Mouse (Mus musculus) left cerebral cortex, postnatal 4 days (tissue): ENCODE measurements around the gene Rfx2. TPM values are rescaled to one million over a fixed set of nuclear protein-coding genes. Genes with fewer than 3 reads are reported as not detected.
A peak's percentile ranks its signal among the peaks of the same experiment; 100 is the strongest.

Source experiments
- DNase-seq: peaks from one replicate; pipeline ENCODE4 v3.0.0-alpha.2; 2022
- intact Hi-C: fragments of 180-260 bp; cut with DNase I; formaldehyde crosslinking; loops from one replicate; pipeline ENCODE4 v1.15.1; 2025
- total RNA-seq, 2 experiments: library from RNA; stranded (reverse); gene quantifications; 2 replicates each; pipeline ENCODE4 v1.2.3; 2021

Rfx2 gene
- total RNA-seq, 2 experiments from 2014 or later = 2.4 to 3.4 TPM

DNA sequence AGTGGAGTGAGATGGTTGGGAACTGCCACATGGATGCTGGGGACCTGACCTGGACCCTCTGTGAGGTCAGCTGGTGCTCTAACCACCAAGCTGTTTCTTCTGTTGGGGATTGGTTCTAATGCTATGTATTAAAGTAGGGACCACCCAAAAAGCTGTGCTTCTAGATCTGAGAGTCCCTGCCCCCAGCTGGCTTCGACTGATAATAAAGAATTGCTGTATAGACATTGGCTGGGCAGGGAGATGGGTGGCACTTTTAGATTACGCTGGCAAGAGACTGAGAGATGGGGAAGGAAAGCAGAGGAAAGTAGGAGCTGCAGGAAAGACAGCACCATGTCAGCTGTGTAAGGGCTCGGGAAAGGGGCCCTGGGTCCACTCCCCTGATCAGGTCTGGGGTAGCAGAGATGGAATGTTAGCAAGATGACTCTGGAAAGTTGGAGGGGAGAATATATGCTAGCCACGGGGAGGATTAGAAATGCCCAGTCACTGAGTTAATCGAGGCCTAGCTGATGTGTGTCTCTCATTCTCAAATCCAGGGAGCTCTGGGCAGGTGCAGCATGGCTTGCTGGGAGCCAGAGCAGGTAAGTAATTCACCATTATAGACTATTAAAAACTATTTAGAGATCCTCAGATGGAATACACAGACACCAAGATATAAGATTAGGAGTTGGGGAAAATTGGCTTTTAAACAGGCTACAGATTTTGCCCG, 37.0 kb downstream of the Rfx2 start:
- intact Hi-C loops = no loop called here

DNA sequence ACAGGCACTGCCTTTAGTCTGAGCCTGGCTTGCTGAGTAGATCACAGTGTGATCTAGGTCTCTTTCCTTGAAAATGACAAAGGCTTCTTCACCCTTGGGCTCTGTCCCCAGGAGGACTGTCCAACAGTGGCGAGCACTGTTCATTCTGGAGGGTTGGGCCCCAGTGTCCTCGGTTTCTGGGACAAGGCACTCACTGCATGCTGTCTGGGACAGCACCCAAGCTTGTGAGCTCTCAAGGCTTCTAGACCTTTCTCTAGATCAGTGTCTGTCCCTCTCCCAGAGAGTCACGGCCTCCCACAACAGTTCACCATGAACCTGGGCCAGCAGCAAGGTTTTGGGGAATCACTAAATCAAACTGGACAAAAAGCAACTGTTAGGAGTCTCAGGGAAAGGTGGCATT, 38.2 kb downstream of the Rfx2 start:
- no peak for DNase-seq
- intact Hi-C loops = no loop called here

More for the DNA sequence above, 37.0 kb downstream of the Rfx2 start:
- DNase-seq = no peak

- no peak for DNase-seq
- intact Hi-C loops = no loop called here
Observed at GRCm38 (mm10) chr17:56789286-56789685, 41.5 kb downstream of the Rfx2 start.

DNA sequence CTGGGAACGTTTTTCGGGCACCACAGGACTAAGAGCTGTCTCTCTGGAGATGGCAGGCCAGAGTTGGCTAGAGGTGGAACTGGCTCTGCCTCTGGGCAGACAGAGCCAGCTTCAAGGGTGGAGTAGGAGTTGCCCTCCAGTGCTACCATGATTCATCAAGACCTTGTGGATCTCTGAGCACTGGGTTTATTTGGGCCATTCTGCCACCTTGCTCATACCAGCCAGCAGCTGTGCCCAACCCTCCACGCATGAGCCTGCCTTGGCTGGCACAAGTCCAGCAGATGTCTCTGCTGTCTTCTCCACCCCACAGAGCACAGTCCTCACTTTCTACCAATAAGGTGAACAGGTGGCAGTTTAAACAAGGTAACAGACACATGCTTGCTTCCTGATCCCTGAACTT, 41.9 kb downstream of the Rfx2 start:
- intact Hi-C loops = no loop called here
- no peak for DNase-seq

DNA sequence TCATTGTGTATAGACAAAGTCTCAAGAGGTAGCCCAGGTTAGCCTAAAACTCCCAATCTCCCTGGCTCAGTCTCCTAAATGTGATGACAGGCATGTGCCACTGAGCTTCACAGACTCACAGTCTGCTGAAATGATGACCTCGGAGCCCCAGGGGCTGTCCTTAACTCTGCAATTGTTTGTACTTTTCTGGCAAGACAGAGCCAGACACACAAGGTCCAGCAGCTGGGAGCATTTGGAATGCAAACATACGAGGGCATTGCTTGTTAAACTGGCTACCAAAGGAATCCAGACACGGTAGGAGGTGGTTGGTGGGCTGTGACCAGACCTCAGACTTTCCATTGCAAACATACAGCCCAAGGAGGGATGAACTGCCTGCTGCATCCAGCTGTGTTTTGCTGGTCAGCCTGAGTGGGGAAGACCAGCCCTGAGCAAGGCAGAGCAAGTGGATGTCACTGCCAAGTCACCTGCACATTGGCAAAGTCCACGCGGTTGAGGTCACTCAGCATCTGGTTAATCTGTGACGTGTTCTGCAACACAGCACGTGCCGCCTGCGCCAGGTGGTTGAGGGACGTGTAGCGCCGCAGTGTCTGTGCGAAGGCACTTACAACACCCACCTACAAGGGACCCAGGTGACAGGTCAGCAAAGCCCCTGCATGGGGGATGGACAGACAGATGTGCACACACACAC, 50.4 kb downstream of the Rfx2 start:
- intact Hi-C loops = no loop called here
- no peak for DNase-seq

DNA sequence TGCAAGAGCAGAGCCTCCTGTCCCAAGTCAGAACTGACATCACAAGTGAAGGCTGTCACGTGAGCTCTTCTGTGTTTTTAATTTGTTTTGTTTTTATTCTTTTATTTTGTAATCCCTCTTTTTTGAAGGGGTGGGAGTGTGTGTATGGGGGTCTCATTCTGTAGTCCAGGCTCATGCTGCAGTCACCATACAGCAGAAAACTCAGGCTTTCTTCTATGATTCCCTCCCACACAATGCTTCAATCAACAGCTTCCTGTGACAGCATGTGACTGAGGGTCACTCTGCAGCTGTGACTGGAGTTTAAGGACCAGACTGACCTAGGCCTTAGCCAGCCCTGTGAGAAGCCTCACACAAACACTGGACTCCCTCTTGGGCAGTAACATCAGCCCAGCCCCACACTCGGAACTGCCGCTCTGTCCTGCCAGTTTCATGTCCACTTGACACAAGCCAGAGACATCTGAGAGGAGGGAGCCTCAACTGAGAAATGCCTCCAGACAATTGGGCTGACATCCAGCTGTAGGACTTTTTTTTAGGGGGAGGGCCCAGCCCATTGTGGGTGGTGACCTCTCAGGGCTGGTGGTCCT, 51.9 kb downstream of the Rfx2 start:
- intact Hi-C loops = no loop called here
- DNase-seq = no peak

DNA sequence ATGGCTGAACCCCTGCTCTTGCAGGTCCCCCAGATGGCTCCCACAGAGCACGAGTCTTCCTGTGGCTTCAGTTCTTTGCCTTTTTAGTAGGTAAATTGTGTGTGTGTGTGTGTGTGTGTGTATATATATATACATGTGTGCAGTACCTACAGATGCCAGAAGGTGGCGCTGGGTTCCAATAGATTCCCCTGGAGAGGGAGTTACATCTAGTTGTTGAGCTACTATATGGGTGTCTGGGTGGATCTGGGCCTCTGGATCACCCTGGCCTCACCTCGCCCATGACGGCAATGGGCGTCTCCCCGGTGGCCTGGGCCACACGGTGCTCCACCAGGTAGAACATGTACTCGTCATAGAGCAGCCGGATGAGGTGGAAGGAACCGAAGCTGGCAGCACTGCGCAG, 53.2 kb downstream of the Rfx2 start:
- intact Hi-C loops = no loop called here
- DNase-seq = no peak

DNA sequence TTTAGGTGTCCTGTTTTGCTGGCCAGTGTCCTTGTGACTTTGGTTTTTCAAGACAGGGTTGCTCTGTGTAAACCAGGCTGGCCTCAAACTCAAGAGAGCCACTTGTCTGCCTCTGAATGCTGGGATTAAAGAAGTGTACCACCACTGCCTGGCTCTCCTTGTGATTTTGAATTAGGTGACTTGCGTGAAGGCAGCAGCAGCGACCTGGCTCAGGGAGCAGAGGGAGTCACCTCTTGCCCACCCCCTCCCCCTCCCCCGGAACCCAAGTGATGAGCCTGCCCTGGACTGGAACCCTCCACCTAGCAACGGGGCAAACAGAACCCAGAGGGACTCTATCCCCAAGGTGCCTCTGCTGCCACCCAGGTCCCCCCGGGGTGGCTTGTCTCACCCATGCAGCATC, 60.9 kb downstream of the Rfx2 start, which contains the start of gene Prr22:
Gene Prr22 (plus strand): TSS at position 301 of the 400 bp plus-strand sequence.
- intact Hi-C loops = no loop called here

DNA sequence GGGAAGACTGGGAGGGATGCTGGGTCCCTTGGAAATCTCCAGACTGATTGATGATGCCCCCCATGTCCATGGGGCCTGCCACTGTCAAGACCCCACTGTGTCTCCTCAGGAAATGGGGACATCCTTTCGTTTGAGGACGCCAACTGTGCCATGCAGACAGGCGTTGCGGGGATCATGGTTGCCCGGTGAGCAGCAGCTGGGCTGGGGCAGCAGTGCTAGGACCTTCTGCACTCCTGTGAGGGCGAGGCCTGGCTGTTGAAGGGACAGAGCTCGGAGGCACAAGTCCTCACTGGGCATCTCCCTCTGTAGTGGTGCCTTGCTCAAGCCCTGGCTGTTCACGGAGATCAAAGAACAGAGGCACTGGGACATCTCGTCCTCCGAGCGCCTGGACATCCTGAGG, 61.9 kb downstream of the Rfx2 start:
- no peak for DNase-seq
- intact Hi-C loops = no loop called here

More for the DNA sequence above, 60.9 kb downstream of the Rfx2 start, which contains the start of gene Prr22:
- no peak for DNase-seq

- DNase-seq = no peak
- intact Hi-C loops = no loop called here
Observed at GRCm38 (mm10) chr17:56767531-56768135, 63.2 kb downstream of the Rfx2 start.

DNA sequence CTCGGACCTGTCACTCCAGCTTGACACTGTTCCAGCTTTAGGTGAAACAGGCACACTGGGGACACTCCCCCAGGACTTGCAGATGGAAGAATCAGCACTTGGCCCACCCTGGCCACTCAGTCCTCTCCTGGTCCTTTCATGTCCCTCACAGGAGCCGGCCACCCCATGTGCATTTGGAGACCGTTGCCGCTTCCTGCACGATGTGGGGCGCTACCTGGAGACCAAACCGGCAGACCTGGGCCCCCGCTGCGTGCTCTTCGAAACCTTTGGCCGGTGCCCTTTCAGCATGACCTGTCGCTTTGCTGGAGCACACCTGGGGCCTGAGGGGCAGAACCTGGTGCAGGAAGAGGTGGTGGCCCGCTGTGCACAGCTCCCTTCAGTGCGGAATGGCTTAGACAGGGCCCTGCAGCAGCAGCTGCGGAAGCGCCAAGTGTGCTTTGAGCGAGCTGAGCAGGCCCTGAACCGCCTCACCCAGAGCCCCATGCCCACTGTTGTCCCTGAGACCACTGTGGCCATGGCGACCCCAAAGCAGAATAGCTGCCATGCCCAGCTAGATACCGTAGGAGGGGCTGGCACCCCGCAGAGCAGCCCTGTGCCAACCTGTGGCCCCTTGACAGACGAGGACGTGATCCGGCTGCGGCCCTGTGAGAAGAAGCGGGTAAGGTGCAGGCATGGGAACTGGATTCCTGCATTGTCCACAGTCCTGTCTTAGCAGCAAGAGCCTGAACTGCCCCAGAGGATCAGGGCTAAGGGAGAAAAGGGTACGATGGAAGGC, 64.0 kb downstream of the Rfx2 start:
- intact Hi-C loops = no loop called here
- no peak for DNase-seq

GRCm38 (mm10) chr17:56765431-56765830, 65.4 kb downstream of the Rfx2 start:
- intact Hi-C loops = no loop called here
- peak; percentile 25 for DNase-seq

GRCm38 (mm10) chr17:56764474-56765354, 66.1 kb downstream of the Rfx2 start, which contains the start of gene Dus3l:
TSS of gene Dus3l (plus strand) at chr17:56764757.
- DNase-seq = peak; percentile 84
- intact Hi-C loops = no loop called here

GRCm38 (mm10) chr17:56763741-56764250, 67.0 kb downstream of the Rfx2 start:
- intact Hi-C loops = no loop called here
- DNase-seq = no peak

GRCm38 (mm10) chr17:56762769-56763731, 67.8 kb downstream of the Rfx2 start:
- intact Hi-C loops = no loop called here

DNA sequence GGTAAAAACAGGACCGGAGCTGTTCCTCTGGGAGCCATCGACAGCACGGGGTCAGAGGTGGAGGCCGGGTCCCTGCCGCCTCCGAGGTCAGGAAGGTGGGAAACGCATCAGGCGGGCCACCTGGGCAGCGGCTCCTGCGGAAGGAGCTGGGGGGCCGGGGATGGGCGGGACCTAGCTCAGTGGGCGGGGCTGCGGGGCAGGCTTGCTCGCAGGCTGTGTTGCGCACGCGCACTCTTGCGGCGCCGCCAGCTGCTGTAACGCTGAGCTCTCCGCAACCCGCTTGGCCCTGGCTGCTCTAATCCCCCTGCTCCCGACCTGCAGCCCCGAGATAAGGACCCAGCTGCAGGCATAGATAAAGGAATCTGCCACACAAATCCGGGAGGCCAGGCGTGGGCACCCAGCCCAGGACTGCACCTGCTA, 68.8 kb downstream of the Rfx2 start:
- DNase-seq = peak; percentile 92
- intact Hi-C loops = no loop called here

More at GRCm38 (mm10) chr17:56762769-56763731, 67.8 kb downstream of the Rfx2 start:
- peak; percentile 41 for DNase-seq

DNA sequence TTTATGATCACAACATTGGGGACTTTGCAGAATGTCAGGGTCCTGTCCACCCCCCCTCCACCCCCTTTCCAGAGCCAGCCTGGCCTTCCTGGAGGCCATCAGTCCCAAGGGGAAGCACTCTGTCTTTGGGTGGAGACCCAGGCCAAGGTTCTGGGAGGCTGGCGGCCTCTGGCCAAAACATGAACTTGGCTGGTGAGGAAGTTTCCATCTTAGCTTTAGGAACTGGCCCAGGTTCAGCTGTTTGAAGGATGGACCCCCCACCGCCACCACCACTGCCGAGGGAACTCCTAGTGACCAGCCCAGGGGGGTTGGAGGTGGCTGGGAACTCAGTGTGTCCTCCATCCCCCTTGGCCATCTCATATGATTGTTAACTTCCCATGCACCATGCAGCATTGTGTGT, 69.7 kb downstream of the Rfx2 start:
- intact Hi-C loops = no loop called here
- peak; percentile 24 for DNase-seq

DNA sequence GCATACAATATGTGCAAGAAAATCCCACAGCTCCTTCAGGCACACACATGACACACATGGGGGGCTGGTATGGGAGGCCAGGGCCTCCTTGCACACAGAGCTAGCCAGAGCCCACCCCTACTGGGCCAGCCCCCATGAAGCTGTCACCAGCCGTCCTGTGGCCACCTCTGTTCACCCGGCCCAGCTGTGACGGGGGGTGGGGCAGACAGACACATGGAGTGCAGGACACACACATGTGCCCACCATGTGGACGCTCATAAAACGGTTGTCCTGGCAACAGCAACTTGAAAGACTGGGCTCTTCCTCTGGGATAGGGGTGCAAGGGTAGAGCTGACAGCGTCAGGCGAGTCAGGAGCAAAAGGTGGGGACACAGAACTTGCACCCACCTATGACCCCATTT, 71.6 kb downstream of the Rfx2 start:
- intact Hi-C loops = no loop called here
- DNase-seq = no peak
